Mouse (Mus musculus): ENCODE results near the gene Gata5. TPM values are rescaled to one million over a fixed set of nuclear protein-coding genes. Genes with fewer than 3 reads are reported as not detected.

Gene Gata5
- total RNA-seq (2021), result under 1 TPM; 0.45 to 0.65 TPM
- long read RNA-seq, experiment 1, partial matches to known transcripts, result 0 of 1 reads
- long read RNA-seq, experiment 1, other reads (novel, unspliced or antisense), result 0 of 1 reads
- long read RNA-seq, experiment 2, result 0 reads

GRCm38 (mm10) chr2:180334551-180334986 lies at the start of gene Gata5:
Gata5 (minus strand) TSS chr2:180334699.
- no peak for DNase-seq (ENCODE audit: low spot score in 2 of 2)

- no peak for DNase-seq (ENCODE audit: low spot score in 2 of 2)
Measured at GRCm38 (mm10) chr2:180376730-180377129, 42.2 kb upstream of the Gata5 start.

- no peak for DNase-seq (ENCODE audit: low spot score in 2 of 2)
Measured at GRCm38 (mm10) chr2:180373256-180373655, 38.8 kb upstream of the Gata5 start.

GRCm38 (mm10) chr2:180368359-180368758 lies 33.9 kb upstream of the Gata5 start:
- DNase-seq (ENCODE audit: low spot score in 2 of 2), result no peak

GRCm38 (mm10) chr2:180367350-180367749 lies 32.9 kb upstream of the Gata5 start:
- DNase-seq (ENCODE audit: low spot score in 2 of 2), result no peak

- DNase-seq (ENCODE audit: low spot score in 2 of 2), result no peak
Measured at GRCm38 (mm10) chr2:180363434-180363720, 28.9 kb upstream of the Gata5 start.

GRCm38 (mm10) chr2:180362585-180363433 lies 28.3 kb upstream of the Gata5 start:
- DNase-seq (ENCODE audit: low spot score in 2 of 2), result no peak

- DNase-seq (ENCODE audit: low spot score in 2 of 2), result no peak
Measured at GRCm38 (mm10) chr2:180359062-180359461, 24.6 kb upstream of the Gata5 start.

GRCm38 (mm10) chr2:180353338-180353737 lies 18.8 kb upstream of the Gata5 start:
- DNase-seq (ENCODE audit: low spot score in 2 of 2), result no peak

GRCm38 (mm10) chr2:180350700-180351099 lies 16.2 kb upstream of the Gata5 start:
- no peak for DNase-seq (ENCODE audit: low spot score in 2 of 2)

- peak; percentile 55 to 74 for DNase-seq (ENCODE audit: low spot score in 2 of 2)
Measured at GRCm38 (mm10) chr2:180346820-180347497, 12.5 kb upstream of the Gata5 start.

GRCm38 (mm10) chr2:180343092-180343491 lies 8.6 kb upstream of the Gata5 start:
- DNase-seq (ENCODE audit: low spot score in 2 of 2), result no peak

- DNase-seq (ENCODE audit: low spot score in 2 of 2), result no peak
Measured at GRCm38 (mm10) chr2:180342189-180342588, 7.7 kb upstream of the Gata5 start.

GRCm38 (mm10) chr2:180341229-180341628 lies 6.7 kb upstream of the Gata5 start:
- no peak for DNase-seq (ENCODE audit: low spot score in 2 of 2)

GRCm38 (mm10) chr2:180339886-180340285 lies 5.4 kb upstream of the Gata5 start:
- no peak for DNase-seq (ENCODE audit: low spot score in 2 of 2)

GRCm38 (mm10) chr2:180333778-180334550 lies 535 bp downstream of the Gata5 start:
- no peak for DNase-seq (ENCODE audit: low spot score in 2 of 2)

GRCm38 (mm10) chr2:180329466-180329865 lies 5.0 kb downstream of the Gata5 start:
- DNase-seq (ENCODE audit: low spot score in 2 of 2), result no peak

- no peak for DNase-seq (ENCODE audit: low spot score in 2 of 2)
Measured at GRCm38 (mm10) chr2:180322674-180323355, 11.7 kb downstream of the Gata5 start.

- no peak for DNase-seq (ENCODE audit: low spot score in 2 of 2)
Measured at GRCm38 (mm10) chr2:180320216-180320615, 14.3 kb downstream of the Gata5 start.

GRCm38 (mm10) chr2:180317591-180317990 lies 16.9 kb downstream of the Gata5 start:
- no peak for DNase-seq (ENCODE audit: low spot score in 2 of 2)

GRCm38 (mm10) chr2:180314292-180314691 lies 20.2 kb downstream of the Gata5 start:
- no peak for DNase-seq (ENCODE audit: low spot score in 2 of 2)

Data from adrenal gland, postnatal 4 days (tissue).